Mouse (Mus musculus) heart, postnatal 0 days (tissue): ENCODE results near the gene Plekhj1.
A peak's percentile ranks its signal among the peaks of the same experiment; 100 is the strongest.

ENCODE experiments used
- CTCF ChIP-seq: IDR thresholded peaks from 2 replicates; pipeline ENCODE4 v1.5.1; 2016; ENCODE audit warnings: antibody characterized with exemption, control low read depth, low read depth
- EP300 ChIP-seq: IDR thresholded peaks from 2 replicates; pipeline ENCODE4 v1.6.1; 2016; ENCODE audit warnings: antibody characterized with exemption, low read depth

GRCm38 (mm10) chr10:80791476-80792174 is 6.8 kb downstream of the Plekhj1 start:
- TF ChIP-seq CTCF (peak; percentile 10; the same call in 1 of the 2 replicates), EP300 (no peak)
